ENCODE assay signal across 20 mouse cellular contexts in genomic region chr6:141328071-141328470, GRCm38 (mm10).
DNase-seq lines count a peak whose midpoint lies in the region; ATAC-seq and TF ChIP-seq lines count a peak whose summit lies in the region.
"Had no signal": no experiment of that assay in that cellular context is flagged by ENCODE, and none has a peak within 500 bp of the region (broad histone marks: within the 10 kb centered on the region; RNA-seq: fewer than 3 reads in every experiment).

No protein-coding gene starts in this region.

- TF ChIP-seq CTCF in lung, adult 2 months (IDR thresholded peaks at IDR 0.05; ENCODE audit: insufficient read depth, low read length): no peak

- DNase-seq in heart, adult 18-20 months: no peak
- DNase-seq in kidney, adult 9 months: peak; percentile 83
- DNase-seq in kidney, postnatal 4 days: peak; percentile 27 to 48
- DNase-seq in limb, embryonic 10.5 days (ENCODE audit: low spot score): no peak
- DNase-seq in lung, adult 2 months: no peak
- DNase-seq: adrenal gland, adult 8-10 months; B cell, adult 2 months; cerebellum, postnatal 14 days; embryo, embryonic 11 days; gastrocnemius, postnatal 14 days; lung, embryonic 14.5 days; thymus, postnatal 36 days had no signal

- no peak for TF ChIP-seq POLR2A in lung, adult 2 months (IDR thresholded peaks at IDR 0.05; ENCODE audit: borderline replicate concordance, extremely low read depth, low read depth, low read length)

- no peak for ATAC-seq in heart, embryonic 13.5 days (ENCODE audit: extremely low read depth, insufficient number of reproducible peaks, low FRiP score, low TSS enrichment)
- ATAC-seq in intestine, embryonic 16.5 days: peak; percentile 91
- ATAC-seq: hindbrain, embryonic 16.5 days had no signal

- H3K4me3 ChIP-seq in heart, embryonic 13.5 days: no peak overlapping the region
- H3K4me3 ChIP-seq in intestine, embryonic 16.5 days (ENCODE audit: low read length): no peak overlapping the region
- H3K4me3 ChIP-seq in limb, embryonic 10.5 days: no peak overlapping the region
- no peak overlapping the region for H3K4me3 ChIP-seq in lung, adult 2 months (replicated peaks; ENCODE audit: extremely low read depth, low read depth, low read length)
- H3K4me3 ChIP-seq: embryonic facial prominence, embryonic 15.5 days; layer of hippocampus, adult 2 months; neural tube, embryonic 12.5 days had no signal

- H3K4me2 ChIP-seq in heart, embryonic 13.5 days: no peak overlapping the region
- H3K4me2 ChIP-seq in intestine, embryonic 16.5 days (ENCODE audit: low read depth, low read length): 0 out of 2 replicates have a peak overlapping the region, but pooled peaks have one; percentile 27
- H3K4me2 ChIP-seq: embryonic facial prominence, embryonic 15.5 days; lung, embryonic 14.5 days; midbrain, embryonic 11.5 days; neural tube, embryonic 12.5 days had no signal

- no peaks in the 10 kb centered on the region for H3K9me3 ChIP-seq in heart, embryonic 13.5 days
- H3K9me3 ChIP-seq in intestine, embryonic 16.5 days (ENCODE audit: control insufficient read depth, low read length): no peaks in the 10 kb centered on the region
- no peaks in the 10 kb centered on the region for H3K9me3 ChIP-seq in limb, embryonic 10.5 days (replicated peaks)
- H3K9me3 ChIP-seq: embryonic facial prominence, embryonic 15.5 days; neural tube, embryonic 12.5 days had no signal

- H3K27ac ChIP-seq in heart, embryonic 13.5 days (replicated peaks): peak overlapping the region; percentile 64
- H3K27ac ChIP-seq in intestine, embryonic 16.5 days (ENCODE audit: low read length): peak overlapping the region; percentile 34
- H3K27ac ChIP-seq in limb, embryonic 10.5 days: no peak overlapping the region
- H3K27ac ChIP-seq: embryonic facial prominence, embryonic 15.5 days; layer of hippocampus, adult 2 months; macrophage; neural tube, embryonic 12.5 days had no signal

- H3K36me3 ChIP-seq in heart, embryonic 13.5 days: peaks cover 5% of the 10 kb centered on the region; the same call in 1 of the 2 replicates
- no peaks in the 10 kb centered on the region for H3K36me3 ChIP-seq in intestine, embryonic 16.5 days (ENCODE audit: control insufficient read depth, insufficient read depth, low read length)
- no peaks in the 10 kb centered on the region for H3K36me3 ChIP-seq in limb, embryonic 10.5 days
- H3K36me3 ChIP-seq: embryonic facial prominence, embryonic 15.5 days; neural tube, embryonic 12.5 days had no signal

- 63% methylated on average over 3 of the region's 3 CpGs for WGBS in heart, embryonic 13.5 days
- WGBS in intestine, embryonic 16.5 days: 64% methylated on average over 3 of the region's 3 CpGs
- WGBS in limb, embryonic 10.5 days: 89% methylated on average over 3 of the region's 3 CpGs
- WGBS in lung, adult 2 months: 62% methylated on average over 3 of the region's 3 CpGs

- H3K27me3 ChIP-seq in heart, embryonic 13.5 days (replicated peaks): no peaks in the 10 kb centered on the region
- H3K27me3 ChIP-seq in intestine, embryonic 16.5 days (replicated peaks; ENCODE audit: control insufficient read depth, insufficient read depth, low read length): no peaks in the 10 kb centered on the region
- H3K27me3 ChIP-seq in limb, embryonic 10.5 days (ENCODE audit: low read depth, poor library complexity, severe bottlenecking): no peaks in the 10 kb centered on the region
- H3K27me3 ChIP-seq: embryonic facial prominence, embryonic 15.5 days; neural tube, embryonic 12.5 days had no signal

- no peak overlapping the region for H3K9ac ChIP-seq in heart, embryonic 13.5 days
- H3K9ac ChIP-seq in intestine, embryonic 16.5 days (ENCODE audit: low read depth, low read length): 0 out of 2 replicates have a peak overlapping the region, but pooled peaks have one; percentile 14
- H3K9ac ChIP-seq: embryonic facial prominence, embryonic 15.5 days; lung, embryonic 14.5 days; neural tube, embryonic 12.5 days had no signal

- H3K4me1 ChIP-seq in heart, embryonic 13.5 days: peaks cover 36% of the 10 kb centered on the region
- peaks cover 9% of the 10 kb centered on the region; the same call in 1 of the 2 replicates for H3K4me1 ChIP-seq in intestine, embryonic 16.5 days (ENCODE audit: control insufficient read depth, insufficient read depth, low read length)
- H3K4me1 ChIP-seq in limb, embryonic 10.5 days: no peaks in the 10 kb centered on the region
- peaks cover 12% of the 10 kb centered on the region for H3K4me1 ChIP-seq in lung, adult 2 months (ENCODE audit: control insufficient read depth, insufficient read depth, low read length)
- H3K4me1 ChIP-seq: embryonic facial prominence, embryonic 15.5 days; neural tube, embryonic 12.5 days had no signal

Comparison
In these comparisons a context has a peak if more than half of its experiments do, and no peak if none do; other contexts are left out.
1. DNase-seq: peak in kidney, adult 9 months (single experiment) and kidney, postnatal 4 days (2 of 2); none in heart, adult 18-20 months (0 of 2), limb, embryonic 10.5 days (single experiment) and lung, adult 2 months (single experiment).